8 mouse cellular contexts compared by ENCODE assay signal in genomic region chr2:30061215-30062166, GRCm38 (mm10). TPM values are rescaled to one million over a fixed set of nuclear protein-coding genes. Genes with fewer than 3 reads are reported as not detected.
DNase-seq lines count a peak whose midpoint lies in the region; ATAC-seq lines count a peak whose summit lies in the region.

No protein-coding gene starts in this region.

- peak; percentile 55 to 57 for DNase-seq in B cell, adult 2 months
- DNase-seq in Muller cell, postnatal 12 days (ENCODE audit: inconsistent ontology term), result peak; percentile 71
- DNase-seq in embryonic facial prominence, embryonic 11.5 days (ENCODE audit: low spot score), result peak; percentile 85
- peak; percentile 40 to 62 for DNase-seq in heart, postnatal 10 days
- DNase-seq in limb, embryonic 11.5 days (ENCODE audit: low spot score), result peak; percentile 87
- peak; percentile 89 for DNase-seq in midbrain, embryonic 10.5 days (ENCODE audit: low spot score)
- DNase-seq in c-Kit-positive CD71-positive TER-119-positive erythroid progenitor cells, embryonic 14.5 days (ENCODE audit: low spot score), result no peak

- WGBS in embryonic facial prominence, embryonic 11.5 days, result 9% methylated on average over 37 of the region's 37 CpGs
- 8% methylated on average over 37 of the region's 37 CpGs for WGBS in limb, embryonic 11.5 days
- 10% methylated on average over 37 of the region's 37 CpGs for WGBS in midbrain, embryonic 10.5 days
- 7% methylated on average over 37 of the region's 37 CpGs for WGBS in stomach, embryonic 16.5 days

- peak overlapping the region; percentile 85 for H3K27ac ChIP-seq in embryonic facial prominence, embryonic 11.5 days (replicated peaks; ENCODE audit: low read depth, low read length)
- peak overlapping the region; percentile 86 for H3K27ac ChIP-seq in limb, embryonic 11.5 days (replicated peaks; ENCODE audit: low read depth, low read length)
- peak overlapping the region; percentile 95 for H3K27ac ChIP-seq in midbrain, embryonic 10.5 days (replicated peaks)
- peak overlapping the region; percentile 97 for H3K27ac ChIP-seq in stomach, embryonic 16.5 days (ENCODE audit: low read length)

- no peaks in the 10 kb centered on the region for H3K9me3 ChIP-seq in embryonic facial prominence, embryonic 11.5 days (replicated peaks; ENCODE audit: control insufficient read depth, low read length)
- no peaks in the 10 kb centered on the region for H3K9me3 ChIP-seq in limb, embryonic 11.5 days (ENCODE audit: control insufficient read depth, low read length)
- no peaks in the 10 kb centered on the region for H3K9me3 ChIP-seq in midbrain, embryonic 10.5 days (replicated peaks)
- H3K9me3 ChIP-seq in stomach, embryonic 16.5 days (replicated peaks; ENCODE audit: control insufficient read depth, low read length), result no peaks in the 10 kb centered on the region

- peak overlapping the region; percentile 44 for H3K4me2 ChIP-seq in embryonic facial prominence, embryonic 11.5 days (ENCODE audit: low read depth, low read length)
- H3K4me2 ChIP-seq in limb, embryonic 11.5 days (ENCODE audit: low read depth, severe bottlenecking), result peak overlapping the region; percentile 65
- H3K4me2 ChIP-seq in stomach, embryonic 16.5 days (ENCODE audit: low read depth, low read length), result peak overlapping the region; percentile 77

- H3K4me3 ChIP-seq in embryonic facial prominence, embryonic 11.5 days (ENCODE audit: low read depth, low read length), result peak overlapping the region; percentile 38
- peak overlapping the region; percentile 60 for H3K4me3 ChIP-seq in limb, embryonic 11.5 days (ENCODE audit: low read depth, low read length)
- peak overlapping the region; percentile 71 for H3K4me3 ChIP-seq in midbrain, embryonic 10.5 days
- peak overlapping the region; percentile 63 for H3K4me3 ChIP-seq in stomach, embryonic 16.5 days (replicated peaks; ENCODE audit: low read length)

- intact Hi-C loops in heart, postnatal 10 days (cut with DNase I), result loop anchor here (2.0 kb wide), 1 partner anchor 13 kb away; the partner anchor contains the start of gene Wdr34

- peak; percentile 29; the same call in 1 of the 2 replicates for ATAC-seq in embryonic facial prominence, embryonic 11.5 days (replicated peaks; ENCODE audit: insufficient number of reproducible peaks, low FRiP score, low TSS enrichment, low read depth)
- peak; percentile 7; the same call in 1 of the 2 replicates for ATAC-seq in limb, embryonic 11.5 days (ENCODE audit: insufficient number of reproducible peaks, low FRiP score, low TSS enrichment, low read depth)
- ATAC-seq in stomach, embryonic 16.5 days (ENCODE audit: insufficient read depth, low FRiP score), result peak; percentile 1; the same call in 1 of the 2 replicates

- H3K9ac ChIP-seq in embryonic facial prominence, embryonic 11.5 days (replicated peaks; ENCODE audit: low read length), result peak overlapping the region; percentile 80
- H3K9ac ChIP-seq in limb, embryonic 11.5 days (ENCODE audit: low read length), result peak overlapping the region; percentile 77
- H3K9ac ChIP-seq in stomach, embryonic 16.5 days (ENCODE audit: low read length), result peak overlapping the region; percentile 85

- H3K27me3 ChIP-seq in embryonic facial prominence, embryonic 11.5 days (ENCODE audit: control insufficient read depth, insufficient read depth, low read length), result no peaks in the 10 kb centered on the region
- H3K27me3 ChIP-seq in limb, embryonic 11.5 days (ENCODE audit: control insufficient read depth, insufficient read depth, low read length), result no peaks in the 10 kb centered on the region
- H3K27me3 ChIP-seq in midbrain, embryonic 10.5 days (ENCODE audit: low read depth, poor library complexity, severe bottlenecking), result no peaks in the 10 kb centered on the region
- H3K27me3 ChIP-seq in stomach, embryonic 16.5 days (ENCODE audit: control insufficient read depth, insufficient read depth, low read length), result no peaks in the 10 kb centered on the region

- H3K36me3 ChIP-seq in embryonic facial prominence, embryonic 11.5 days (replicated peaks; ENCODE audit: control insufficient read depth, insufficient read depth, low read depth, low read length), result no peaks in the 10 kb centered on the region; the same call in 1 of the 2 replicates
- H3K36me3 ChIP-seq in limb, embryonic 11.5 days (ENCODE audit: control insufficient read depth, insufficient read depth, low read length), result no peaks in the 10 kb centered on the region
- H3K36me3 ChIP-seq in midbrain, embryonic 10.5 days, result no peaks in the 10 kb centered on the region
- no peaks in the 10 kb centered on the region for H3K36me3 ChIP-seq in stomach, embryonic 16.5 days (ENCODE audit: control insufficient read depth, insufficient read depth, low read length)

- H3K4me1 ChIP-seq in embryonic facial prominence, embryonic 11.5 days (ENCODE audit: control insufficient read depth, insufficient read depth, low read length), result no peaks in the 10 kb centered on the region; the same call in 1 of the 2 replicates
- peaks cover 22% of the 10 kb centered on the region for H3K4me1 ChIP-seq in limb, embryonic 11.5 days (ENCODE audit: control insufficient read depth, insufficient read depth, low read length)
- H3K4me1 ChIP-seq in midbrain, embryonic 10.5 days, result peaks cover 64% of the 10 kb centered on the region
- peaks cover 24% of the 10 kb centered on the region for H3K4me1 ChIP-seq in stomach, embryonic 16.5 days (ENCODE audit: control insufficient read depth, insufficient read depth, low read length)

RNA-seq across cellular contexts. Expression of gene Set, which starts 4.3 kb away (rescaled TPM):
- 705 and 768 TPM in 2 replicates for polyA plus RNA-seq in embryonic facial prominence, embryonic 11.5 days (2014; fragmentation: Nextera tagmentation; extraction: Ambion mirVana)
- 100 to 1,000 TPM; 131 to 149 TPM for total RNA-seq in heart, postnatal 10 days (2021)
- 780 and 808 TPM in 2 replicates for polyA plus RNA-seq in limb, embryonic 11.5 days (2014; fragmentation: Nextera tagmentation; extraction: Ambion mirVana)
- 777 and 858 TPM in 2 replicates for polyA plus RNA-seq in midbrain, embryonic 10.5 days (2016; fragmentation: Nextera tagmentation; extraction: Ambion mirVana)
- 324 and 336 TPM in 2 replicates for polyA plus RNA-seq in stomach, embryonic 16.5 days (2015; fragmentation: Nextera tagmentation; extraction: Ambion mirVana)

RNA-seq across cellular contexts. Expression of gene Wdr34, which starts 12.8 kb away (rescaled TPM):
- 29.7 and 29.8 TPM in 2 replicates for polyA plus RNA-seq in embryonic facial prominence, embryonic 11.5 days (2014; fragmentation: Nextera tagmentation; extraction: Ambion mirVana)
- total RNA-seq in heart, postnatal 10 days (2021), result 10 to 100 TPM in 1 of 2 experiments, 1 to 10 TPM in 1; 9.1 to 11.6 TPM
- 32.6 and 32.8 TPM in 2 replicates for polyA plus RNA-seq in limb, embryonic 11.5 days (2014; fragmentation: Nextera tagmentation; extraction: Ambion mirVana)
- 26.6 and 30.5 TPM in 2 replicates for polyA plus RNA-seq in midbrain, embryonic 10.5 days (2016; fragmentation: Nextera tagmentation; extraction: Ambion mirVana)
- polyA plus RNA-seq in stomach, embryonic 16.5 days (2015; fragmentation: Nextera tagmentation; extraction: Ambion mirVana), result 23.2 and 26.1 TPM in 2 replicates

RNA-seq across cellular contexts. Expression of gene Pkn3, which starts 16.0 kb away (rescaled TPM):
- polyA plus RNA-seq in embryonic facial prominence, embryonic 11.5 days (2014; fragmentation: Nextera tagmentation; extraction: Ambion mirVana), result 7.8 and 8.8 TPM in 2 replicates
- 10 to 100 TPM; 11.4 to 12.9 TPM for total RNA-seq in heart, postnatal 10 days (2021)
- polyA plus RNA-seq in limb, embryonic 11.5 days (2014; fragmentation: Nextera tagmentation; extraction: Ambion mirVana), result 9.0 and 10.6 TPM in 2 replicates
- 12.1 and 13.5 TPM in 2 replicates for polyA plus RNA-seq in midbrain, embryonic 10.5 days (2016; fragmentation: Nextera tagmentation; extraction: Ambion mirVana)
- 8.9 and 9.6 TPM in 2 replicates for polyA plus RNA-seq in stomach, embryonic 16.5 days (2015; fragmentation: Nextera tagmentation; extraction: Ambion mirVana)

RNA-seq across cellular contexts. Expression of gene Zdhhc12, which starts 32.0 kb away (rescaled TPM):
- 30.9 and 31.6 TPM in 2 replicates for polyA plus RNA-seq in embryonic facial prominence, embryonic 11.5 days (2014; fragmentation: Nextera tagmentation; extraction: Ambion mirVana)
- total RNA-seq in heart, postnatal 10 days (2021), result 1 to 10 TPM; 7.5 to 7.8 TPM
- polyA plus RNA-seq in limb, embryonic 11.5 days (2014; fragmentation: Nextera tagmentation; extraction: Ambion mirVana), result 32.1 and 34.1 TPM in 2 replicates
- 36.8 and 41.9 TPM in 2 replicates for polyA plus RNA-seq in midbrain, embryonic 10.5 days (2016; fragmentation: Nextera tagmentation; extraction: Ambion mirVana)
- 37.4 and 41.4 TPM in 2 replicates for polyA plus RNA-seq in stomach, embryonic 16.5 days (2015; fragmentation: Nextera tagmentation; extraction: Ambion mirVana)
